Mouse (Mus musculus) liver, adult 2 months (tissue): ENCODE measurements around the gene Fndc3b.

Source experiments
- CTCF ChIP-seq: fragments of 200-500 bp; IDR thresholded peaks from 2 replicates; pipeline ENCODE4 v1.5.1; 2011; ENCODE audit warnings: low read depth, low read length, control low read depth
- POLR2A ChIP-seq: fragments of 200-500 bp; IDR thresholded peaks from 2 replicates; pipeline ENCODE4 v1.6.1; 2011; ENCODE audit warnings: low read length, control low read depth; ENCODE audit not compliant: insufficient read depth; ENCODE audit errors: extremely low read depth

DNA sequence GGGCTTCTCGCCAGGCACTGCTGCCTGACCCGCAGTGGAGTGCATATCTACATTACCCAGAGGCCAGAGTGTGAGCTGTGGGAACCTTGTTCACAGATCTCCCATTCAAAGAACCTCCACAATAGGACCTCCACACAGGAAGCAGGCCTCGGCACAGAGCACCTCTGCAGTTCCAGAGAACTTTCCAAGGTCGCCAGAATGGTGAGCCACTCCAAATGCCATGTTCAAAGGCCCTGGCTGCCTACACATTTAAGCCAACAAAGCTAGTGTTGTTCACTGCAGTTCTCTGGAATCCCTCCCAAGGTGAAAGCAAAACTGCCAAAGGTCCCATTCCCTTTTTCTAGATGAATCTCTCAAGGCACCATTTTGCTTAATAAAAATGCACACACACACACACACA is 55.4 kb downstream of the Fndc3b start:
- TF ChIP-seq CTCF (no peak), POLR2A (no peak)
